Mouse (Mus musculus): ENCODE measurements at regions not wholly inside any gene's neighbourhood (a gene's known extent, or its start where the extent isn't known, plus 50 kb on each side); places are given as distances from the start of the nearest gene placed in this dataset.
"Not testable (repeated sequence)": the region's sequence is repeated elsewhere in the genome, so short reads cannot be mapped to it uniquely, and the experiment has no call there.

DNA sequence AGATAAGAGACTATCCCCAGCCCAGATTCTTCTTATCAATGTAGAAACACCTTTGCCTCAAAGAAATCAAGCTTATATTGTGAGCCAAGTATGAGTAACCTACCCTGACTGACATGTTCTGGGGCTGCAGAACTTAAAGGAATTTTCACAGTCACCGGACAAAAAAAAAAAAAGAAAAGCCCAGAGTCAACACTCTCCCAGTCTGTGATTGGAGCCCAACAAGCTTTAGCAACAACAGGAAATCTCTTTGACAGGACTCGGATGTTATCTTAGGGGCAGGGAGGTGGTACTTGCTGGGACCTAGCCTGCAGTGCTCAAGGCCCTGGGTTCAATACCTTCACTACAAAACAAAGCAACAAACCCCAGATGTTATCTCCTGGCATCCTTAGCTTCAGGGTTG lies 114.2 kb downstream of the Nectin1 start:
- peak; percentile 12 to 20 for DNase-seq (ENCODE audit: low spot score in 2 of 2)

GRCm38 (mm10) chr9:43858761-43859160 lies 115.0 kb downstream of the Nectin1 start:
- DNase-seq (ENCODE audit: low spot score in 2 of 2) = no peak

DNA sequence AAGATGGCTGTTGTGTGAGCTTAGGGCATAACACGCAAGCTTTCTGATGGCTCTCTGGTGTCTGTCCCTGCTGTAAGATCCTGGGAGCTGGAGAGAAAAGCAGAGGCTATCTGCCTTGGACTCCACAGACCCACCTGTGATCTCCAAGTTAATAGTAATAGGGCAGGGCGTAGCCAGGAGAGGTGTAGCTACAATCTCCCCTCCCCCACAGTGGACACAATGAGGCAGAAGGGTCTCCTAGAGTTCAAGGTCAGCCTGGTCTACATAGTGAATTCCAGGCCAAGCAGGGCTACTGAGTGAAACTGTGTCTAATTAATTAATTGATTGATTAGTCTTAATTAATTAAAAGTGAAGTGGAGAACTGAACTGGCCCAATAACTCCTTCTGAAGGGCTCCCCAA lies 116.5 kb downstream of the Nectin1 start:
- no peak for DNase-seq (ENCODE audit: low spot score in 2 of 2)

DNA sequence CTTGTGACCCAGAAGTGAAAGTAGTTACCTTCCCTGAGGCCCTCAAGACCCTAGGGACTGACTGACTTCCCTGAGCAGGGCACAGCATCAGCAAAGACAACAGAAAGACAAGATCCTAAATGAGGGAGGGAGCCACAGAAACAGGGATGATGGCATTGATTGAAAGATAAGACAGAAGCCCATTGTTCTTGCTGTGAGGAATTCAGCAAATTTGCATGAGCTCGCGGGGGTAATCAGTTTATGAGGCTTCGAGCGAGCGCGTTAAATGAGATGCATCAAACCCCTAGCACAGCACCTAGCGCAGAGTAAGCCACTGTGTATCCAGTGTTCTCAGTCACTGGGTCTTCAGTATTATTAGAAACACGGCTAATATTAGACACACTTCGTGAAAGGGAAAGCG lies 117.6 kb downstream of the Nectin1 start:
- no peak for DNase-seq (ENCODE audit: low spot score in 2 of 2)

GRCm38 (mm10) chr9:43862034-43862433 lies 118.2 kb downstream of the Nectin1 start:
- DNase-seq (ENCODE audit: low spot score in 2 of 2) = not testable (repeated sequence)

GRCm38 (mm10) chr9:43863609-43864397 lies 120.0 kb downstream of the Nectin1 start:
- DNase-seq (ENCODE audit: low spot score in 2 of 2) = peak in 1 of 2 experiments; percentile 30

- no peak for DNase-seq (ENCODE audit: low spot score in 2 of 2)
Observed at GRCm38 (mm10) chr9:43866802-43867201, 123.0 kb downstream of the Nectin1 start.

GRCm38 (mm10) chr9:43873841-43874240 lies 130.1 kb downstream of the Nectin1 start:
- no peak for DNase-seq (ENCODE audit: low spot score in 2 of 2)

DNA sequence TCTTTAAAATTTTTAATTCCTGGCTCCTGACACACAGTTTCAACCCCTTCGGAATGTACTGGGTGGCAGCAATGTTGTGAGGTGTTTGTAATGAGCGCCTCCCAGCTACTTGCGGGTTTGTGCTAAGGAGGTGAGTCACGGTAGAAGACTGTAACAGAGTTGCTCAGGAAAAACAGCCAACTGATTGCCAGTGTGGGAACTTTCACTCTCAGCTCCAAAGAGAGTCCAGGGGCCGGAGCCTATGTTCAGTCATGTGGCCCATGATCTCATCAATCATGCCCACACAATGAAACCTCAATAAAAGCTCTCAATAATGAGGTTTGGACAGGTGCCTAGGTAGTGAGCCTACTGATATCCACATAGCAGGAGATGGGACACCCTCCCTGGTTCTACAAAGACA lies 130.5 kb downstream of the Nectin1 start:
- no peak for DNase-seq (ENCODE audit: low spot score in 2 of 2)

DNA sequence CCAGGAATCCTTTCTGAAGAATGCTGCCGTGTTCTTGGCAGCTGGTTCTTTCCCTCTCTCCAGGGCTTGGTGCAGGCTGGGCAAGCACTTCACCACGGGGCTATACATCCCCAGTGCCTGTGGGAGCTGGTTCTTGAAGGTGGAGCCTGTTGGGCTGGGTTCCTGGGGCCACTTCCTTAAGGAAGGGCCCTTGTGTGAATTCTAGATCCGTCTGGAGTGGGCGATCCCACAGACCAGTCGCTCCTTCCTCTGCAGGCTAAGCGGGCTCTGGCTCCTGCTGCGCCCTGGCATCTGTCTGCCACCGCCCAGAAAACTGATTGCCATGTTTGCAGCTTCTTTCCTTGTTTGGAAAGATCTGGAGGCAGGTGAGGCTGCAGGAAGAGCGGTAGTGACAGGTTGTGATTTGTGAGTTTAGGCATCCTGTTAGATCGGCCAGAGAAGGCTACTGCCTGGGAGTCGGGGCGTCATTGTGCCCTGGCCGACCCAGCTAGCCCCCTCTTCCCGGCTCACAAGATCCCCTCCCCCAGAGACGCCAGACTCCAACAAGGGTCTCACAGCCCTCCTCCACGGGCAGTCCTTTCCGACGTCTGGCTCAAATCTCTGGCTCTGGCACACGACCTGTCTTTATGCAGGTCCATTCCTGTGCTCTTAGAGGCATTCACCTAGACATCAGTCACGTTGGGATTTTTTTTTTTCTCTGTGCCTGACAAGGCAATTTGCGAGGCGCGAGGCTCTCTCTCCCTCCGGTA lies 135.6 kb downstream of the Nectin1 start:
- DNase-seq (ENCODE audit: low spot score in 2 of 2) = no peak

DNA sequence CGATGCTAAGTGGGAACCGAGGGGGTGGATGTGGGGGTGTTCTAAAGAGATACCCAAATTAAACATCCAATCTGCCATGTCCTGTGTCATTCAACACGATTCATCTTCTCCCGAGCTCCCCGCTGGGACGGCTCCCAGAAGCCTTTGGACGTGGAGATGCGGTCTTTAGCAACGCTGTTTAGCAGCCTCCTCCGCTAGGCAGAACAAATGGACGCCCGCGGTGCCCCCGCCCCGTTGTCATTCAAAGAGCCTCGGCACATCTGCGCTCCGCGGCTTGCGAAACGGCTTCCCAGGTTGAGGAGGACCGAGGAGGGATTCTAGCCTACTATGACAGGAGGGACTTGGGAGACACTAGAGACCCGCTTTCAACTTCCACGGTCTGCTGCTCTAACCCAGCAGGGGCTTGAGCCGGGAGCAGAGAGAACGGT lies 136.2 kb downstream of the Nectin1 start:
- DNase-seq (ENCODE audit: low spot score in 2 of 2) = no peak

DNA sequence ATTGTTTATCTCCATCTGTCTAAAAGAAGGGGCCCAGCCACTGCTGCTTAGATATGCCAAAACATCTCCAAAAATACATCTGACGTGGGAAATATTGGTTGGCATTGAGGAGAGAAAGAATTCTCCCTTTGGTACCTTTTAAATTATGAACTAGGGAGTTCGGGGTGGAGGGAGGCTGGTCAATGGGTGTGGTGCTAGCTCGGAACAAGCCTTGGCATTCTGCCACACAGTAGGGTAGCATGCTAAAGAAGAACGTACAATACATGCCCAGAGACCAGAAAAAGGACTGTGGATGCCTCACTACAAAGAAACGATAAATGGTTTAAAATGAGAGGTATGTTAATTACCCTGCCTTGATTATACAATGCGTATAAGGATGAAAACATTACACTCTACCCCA lies 149.3 kb downstream of the Nectin1 start:
- no peak for DNase-seq (ENCODE audit: low spot score in 2 of 2)

- DNase-seq (ENCODE audit: low spot score in 2 of 2) = no peak
Observed at GRCm38 (mm10) chr9:43899239-43899638, 143.9 kb upstream of the Thy1 start.

- DNase-seq (ENCODE audit: low spot score in 2 of 2) = no peak
Observed at GRCm38 (mm10) chr9:43908325-43908724, 134.9 kb upstream of the Thy1 start.

DNA sequence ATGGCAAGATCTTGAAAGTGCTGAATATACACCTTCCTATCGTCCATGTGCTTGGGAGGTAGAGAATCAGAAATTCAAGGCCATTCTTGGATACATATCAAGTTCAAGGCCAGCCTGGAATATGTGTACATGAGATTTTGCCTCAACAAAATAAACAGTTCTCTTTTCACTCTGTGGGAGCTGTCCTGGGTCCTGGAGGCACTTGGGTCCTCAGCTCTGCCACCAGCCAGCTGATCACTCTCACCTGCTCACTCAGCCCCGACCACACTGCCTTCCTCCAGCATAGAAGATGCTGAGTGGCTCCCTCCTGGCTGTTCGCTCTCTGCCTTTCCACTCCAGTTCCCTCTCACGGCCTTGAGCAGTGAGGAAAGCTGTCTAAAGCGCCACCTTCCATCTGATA lies 128.2 kb upstream of the Thy1 start:
- no peak for DNase-seq (ENCODE audit: low spot score in 2 of 2)

GRCm38 (mm10) chr9:43917467-43917866 lies 125.7 kb upstream of the Thy1 start:
- no peak for DNase-seq (ENCODE audit: low spot score in 2 of 2)

GRCm38 (mm10) chr9:43919010-43919409 lies 124.2 kb upstream of the Thy1 start:
- no peak for DNase-seq (ENCODE audit: low spot score in 2 of 2)

- DNase-seq (ENCODE audit: low spot score in 2 of 2) = peak; percentile 56 to 76
Observed at GRCm38 (mm10) chr9:43920053-43920754, 123.0 kb upstream of the Thy1 start.

DNA sequence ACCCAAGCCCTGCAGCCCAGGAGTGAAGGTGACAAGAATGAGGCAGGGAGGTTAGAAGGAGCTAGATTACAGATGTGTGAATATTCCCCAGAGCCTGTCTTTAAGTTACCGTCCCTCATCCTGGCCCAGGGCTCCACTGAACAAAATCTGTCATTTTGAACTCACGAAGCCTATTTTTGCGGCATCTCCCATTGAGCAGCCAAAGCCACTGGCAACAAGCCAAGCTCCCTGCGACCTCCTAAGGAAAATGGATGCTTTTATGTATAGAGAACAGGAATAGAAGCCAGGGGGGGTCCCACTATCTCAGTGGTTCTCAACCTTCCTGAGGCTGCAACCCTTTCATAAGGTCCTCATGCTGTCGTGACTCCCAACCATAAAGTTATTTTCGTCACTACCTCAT lies 121.0 kb upstream of the Thy1 start:
- no peak for DNase-seq (ENCODE audit: low spot score in 2 of 2)

DNA sequence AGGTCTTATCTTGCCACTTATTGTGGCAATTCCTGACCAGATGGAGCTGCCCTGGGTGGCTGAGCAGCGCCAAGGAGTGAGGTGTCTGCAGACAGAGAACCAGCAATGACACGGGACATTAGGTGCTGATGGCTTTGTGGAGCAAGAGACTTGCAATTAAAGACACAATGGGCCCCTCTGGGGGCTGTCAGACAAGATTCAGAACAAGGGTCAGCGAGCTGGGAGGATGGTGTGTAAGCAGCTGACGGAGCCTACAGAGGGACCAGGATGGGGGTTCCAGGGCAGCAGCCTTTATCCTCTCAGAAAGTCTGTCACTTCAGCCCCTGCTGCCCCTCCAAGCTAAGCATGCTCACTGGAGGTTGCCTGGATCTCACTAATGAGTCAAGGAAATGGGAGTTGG lies 120.1 kb upstream of the Thy1 start:
- no peak for DNase-seq (ENCODE audit: low spot score in 2 of 2)

- DNase-seq (ENCODE audit: low spot score in 2 of 2) = no peak
Observed at GRCm38 (mm10) chr9:43924795-43925194, 118.4 kb upstream of the Thy1 start.

DNA sequence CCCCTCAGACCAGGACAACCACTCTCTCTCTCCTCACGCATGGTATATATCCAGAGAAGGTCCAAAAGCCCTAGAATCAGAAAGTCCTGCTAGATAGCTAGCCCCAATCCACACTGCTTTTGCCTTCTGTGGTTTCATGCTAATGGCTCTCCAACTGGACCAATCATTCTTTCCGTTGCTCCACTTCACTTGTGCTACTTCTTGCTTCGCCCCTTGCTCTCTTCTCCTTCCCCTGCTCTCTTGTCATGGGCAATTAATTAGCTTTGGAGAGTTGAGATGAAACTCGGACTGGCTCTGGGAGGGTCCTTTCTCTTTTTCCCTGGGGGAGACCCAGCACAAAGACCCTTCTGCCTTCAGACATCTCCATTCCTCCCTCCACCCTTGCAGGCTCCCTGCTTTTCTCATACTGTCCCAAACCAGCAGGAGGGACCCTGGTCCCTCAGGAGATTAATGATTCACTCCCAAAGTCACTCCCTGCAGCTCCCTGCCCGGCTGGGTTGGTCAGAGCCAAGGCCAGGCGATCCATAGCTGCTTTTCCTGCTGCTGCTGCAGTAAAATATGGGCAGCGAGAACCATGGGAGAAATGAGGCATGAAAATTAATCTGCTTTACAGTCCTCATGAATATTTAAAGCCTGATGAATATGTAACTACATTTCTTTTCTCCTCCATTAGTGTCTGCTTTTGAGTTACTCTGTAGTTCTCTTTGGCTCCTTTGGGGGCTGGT lies 113.7 kb upstream of the Thy1 start:
- no peak for DNase-seq (ENCODE audit: low spot score in 2 of 2)
